Mouse (Mus musculus) kidney, adult 8-10 months (tissue): ENCODE data around the gene Mlx.
A peak's percentile ranks its signal among the peaks of the same experiment; 100 is the strongest.
"Not testable (repeated sequence)": the region's sequence is repeated elsewhere in the genome, so short reads cannot be mapped to it uniquely, and the experiment has no call there.

ENCODE experiments used
- DNase-seq, 2 experiments: peaks; one replicate each; pipeline ENCODE4 v3.0.0; 2022

Mlx gene

GRCm38 (mm10) chr11:101103011-101103410, 15.9 kb downstream of the Mlx start:
- no peak for DNase-seq

DNA sequence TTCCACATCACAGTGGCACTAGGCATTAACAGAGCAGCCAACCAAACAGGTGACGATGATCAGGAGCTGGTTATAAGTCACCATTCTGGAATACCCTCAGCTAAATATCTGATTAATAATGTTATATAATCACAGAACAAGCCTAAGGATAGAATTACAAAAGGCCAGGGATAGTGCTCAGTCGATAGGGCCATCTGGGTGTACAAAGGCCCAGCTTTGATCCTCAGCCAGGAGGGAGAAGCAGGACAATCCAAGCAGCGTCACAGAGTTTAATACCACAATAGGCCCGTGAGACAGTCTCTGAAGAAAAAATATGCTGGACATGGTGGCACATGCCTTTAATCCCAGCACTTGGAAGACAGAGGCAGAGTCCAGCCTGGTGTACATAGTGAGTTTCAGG, 22.3 kb downstream of the Mlx start:
- no peak for DNase-seq

GRCm38 (mm10) chr11:101110708-101111107, 23.6 kb downstream of the Mlx start:
- DNase-seq: no peak

DNA sequence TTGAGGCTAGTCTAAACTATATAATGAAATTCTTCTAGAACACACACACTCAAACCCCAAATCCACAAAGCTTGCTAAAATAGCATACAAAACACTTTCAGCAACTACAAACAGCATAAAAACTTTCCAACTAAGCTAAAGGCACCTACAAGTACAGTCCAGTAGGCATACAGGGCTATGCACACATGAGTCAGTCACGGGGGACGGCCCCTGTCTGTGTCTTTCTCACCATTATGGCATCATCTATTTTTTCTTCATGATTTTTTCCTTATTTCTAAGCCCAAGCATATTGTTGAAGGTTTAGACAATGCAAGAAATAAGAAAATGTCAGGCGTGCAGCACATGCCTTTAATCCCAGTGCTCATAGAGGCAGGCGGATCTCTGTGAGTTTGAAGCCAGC, 24.1 kb downstream of the Mlx start:
- DNase-seq: no peak

DNA sequence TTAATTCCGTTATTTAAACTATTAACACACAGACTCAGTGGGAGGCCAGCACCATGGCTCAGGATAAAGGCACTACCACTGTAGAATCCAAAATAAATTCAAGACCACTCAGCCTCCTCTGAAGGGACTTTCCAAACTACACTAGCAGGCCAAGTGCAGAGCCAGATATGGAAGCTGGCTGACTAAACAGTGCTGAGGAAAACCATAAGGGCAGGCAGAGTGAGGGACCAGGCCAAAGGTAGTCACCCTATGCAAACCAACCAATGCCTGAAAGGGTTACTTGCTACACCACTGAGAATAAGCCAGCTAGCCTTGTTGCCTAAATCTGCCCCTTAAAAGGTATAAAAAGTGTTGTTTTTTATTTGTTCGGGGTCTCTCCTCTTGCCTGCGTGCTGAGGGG, 25.1 kb downstream of the Mlx start:
- DNase-seq: no peak

- DNase-seq: no peak
Observed at GRCm38 (mm10) chr11:101115564-101115963, 28.5 kb downstream of the Mlx start.

DNA sequence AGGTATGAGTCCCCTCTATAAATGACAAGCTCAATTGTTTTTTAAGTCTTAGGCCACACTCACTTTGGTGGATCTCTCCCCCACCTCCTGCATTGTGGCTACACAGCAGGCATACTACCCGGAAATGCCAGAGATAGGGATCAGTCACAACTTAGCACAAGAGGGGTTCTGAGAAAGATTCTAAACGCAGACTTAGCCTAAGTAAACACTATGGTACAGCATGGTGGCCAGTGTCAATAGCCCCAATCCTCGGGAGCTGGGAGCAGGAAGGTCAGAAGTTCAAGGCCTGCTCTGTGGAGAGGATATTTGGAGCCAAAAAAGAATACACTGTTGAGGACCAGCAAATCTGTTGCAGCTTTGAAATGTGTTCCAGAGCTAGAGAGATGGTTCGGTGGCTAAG, 31.0 kb downstream of the Mlx start:
- DNase-seq: no peak

GRCm38 (mm10) chr11:101119131-101119760, 32.2 kb downstream of the Mlx start:
- DNase-seq: no peak

GRCm38 (mm10) chr11:101119761-101120544, 32.9 kb downstream of the Mlx start, which contains the start of the genes Retreg3 and Tubg1:
Retreg3 (minus strand) TSS chr11:101119893.
Tubg1 (plus strand) TSS chr11:101119938.
- DNase-seq: peak; percentile 98 to 99

DNA sequence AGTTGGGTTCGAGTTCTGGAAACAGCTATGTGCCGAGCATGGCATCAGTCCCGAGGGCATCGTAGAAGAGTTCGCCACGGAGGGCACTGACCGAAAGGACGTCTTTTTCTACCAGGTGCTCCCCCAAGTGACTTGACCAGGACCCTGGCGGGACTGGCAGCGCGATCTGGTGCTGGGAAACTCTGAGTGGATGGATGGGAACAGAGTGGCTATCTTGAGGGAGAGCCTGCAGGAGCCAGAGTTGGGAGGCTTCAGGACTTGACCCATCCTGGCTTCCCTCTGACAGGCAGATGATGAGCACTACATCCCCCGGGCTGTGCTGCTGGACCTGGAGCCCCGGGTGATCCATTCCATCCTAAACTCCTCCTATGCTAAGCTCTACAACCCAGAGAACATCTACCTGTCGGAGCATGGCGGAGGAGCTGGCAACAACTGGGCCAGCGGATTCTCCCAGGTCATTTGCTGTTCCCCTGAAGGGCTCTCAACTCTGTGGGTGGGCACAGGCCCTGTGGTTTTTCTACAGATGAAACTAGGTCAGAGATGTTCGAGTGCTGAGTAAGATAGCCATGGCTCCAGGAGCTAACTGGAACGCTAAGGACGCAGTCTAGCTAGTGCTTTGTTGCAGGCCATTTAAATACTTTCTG, 33.6 kb downstream of the Mlx start:
- no peak for DNase-seq

DNA sequence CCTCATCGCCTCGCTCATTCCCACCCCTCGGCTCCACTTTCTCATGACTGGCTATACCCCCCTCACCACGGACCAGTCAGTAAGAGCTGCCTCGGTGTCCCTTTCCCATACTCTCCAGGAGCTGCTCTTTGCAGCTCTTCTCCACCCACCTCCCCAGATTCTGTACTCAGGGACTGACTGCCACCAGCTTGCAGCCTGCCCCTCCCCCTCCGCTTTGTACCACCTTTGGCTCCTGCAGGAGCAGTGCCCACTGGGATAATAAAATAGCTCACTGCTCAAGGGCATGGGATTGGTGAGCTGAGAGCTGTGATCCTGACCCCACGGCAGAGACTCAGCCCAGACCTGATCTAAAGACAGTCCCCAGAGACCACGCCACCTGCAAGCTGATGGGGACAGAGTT, 37.4 kb downstream of the Mlx start:
- DNase-seq: not testable (repeated sequence)

DNA sequence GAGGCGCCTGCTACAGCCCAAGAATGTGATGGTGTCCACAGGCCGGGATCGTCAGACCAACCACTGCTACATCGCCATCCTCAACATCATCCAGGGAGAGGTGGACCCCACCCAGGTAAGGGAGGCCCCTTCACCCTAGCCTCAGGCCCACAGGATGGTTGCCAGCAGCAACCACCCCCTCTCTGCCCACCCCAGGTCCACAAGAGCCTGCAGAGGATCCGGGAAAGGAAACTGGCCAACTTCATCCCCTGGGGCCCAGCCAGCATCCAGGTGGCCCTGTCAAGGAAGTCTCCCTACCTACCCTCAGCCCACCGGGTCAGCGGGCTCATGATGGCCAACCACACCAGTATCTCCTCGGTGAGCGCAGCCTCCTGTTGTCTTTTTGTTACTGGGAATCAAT, 37.9 kb downstream of the Mlx start:
- not testable (repeated sequence) for DNase-seq

GRCm38 (mm10) chr11:101127075-101127474, 40.0 kb downstream of the Mlx start:
- no peak for DNase-seq

DNA sequence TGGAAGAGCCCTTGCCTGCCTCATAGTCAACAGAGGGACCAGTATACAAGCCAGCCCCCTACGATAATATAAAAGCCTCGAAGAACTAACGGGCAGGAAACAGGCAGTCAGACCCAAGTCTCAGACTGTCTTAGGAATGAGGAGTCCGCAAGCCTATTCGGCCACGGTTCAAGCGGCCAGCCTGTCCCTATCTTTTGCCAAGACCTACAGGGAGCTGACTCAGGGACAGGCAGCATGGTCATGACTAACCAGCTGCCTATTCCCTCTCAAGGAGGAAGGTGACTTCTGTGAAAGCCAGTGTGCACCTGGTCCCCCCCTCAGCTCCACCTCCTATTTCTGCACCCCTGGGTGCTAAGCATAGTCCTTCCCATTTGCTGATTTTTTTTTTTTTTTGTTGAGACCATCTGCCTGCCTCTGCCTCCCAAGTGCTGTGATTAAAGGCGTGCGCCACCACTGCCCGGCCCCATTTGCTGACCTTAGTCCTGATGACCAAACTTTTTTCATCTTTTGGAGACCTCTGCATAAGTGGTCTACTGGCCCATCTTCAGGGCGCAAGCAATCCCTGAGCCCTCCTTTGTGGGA, 42.0 kb downstream of the Mlx start:
- no peak for DNase-seq

- no peak for DNase-seq
Observed at GRCm38 (mm10) chr11:101130056-101130756, 43.1 kb downstream of the Mlx start.

GRCm38 (mm10) chr11:101131187-101131586, 44.1 kb downstream of the Mlx start:
- no peak for DNase-seq

DNA sequence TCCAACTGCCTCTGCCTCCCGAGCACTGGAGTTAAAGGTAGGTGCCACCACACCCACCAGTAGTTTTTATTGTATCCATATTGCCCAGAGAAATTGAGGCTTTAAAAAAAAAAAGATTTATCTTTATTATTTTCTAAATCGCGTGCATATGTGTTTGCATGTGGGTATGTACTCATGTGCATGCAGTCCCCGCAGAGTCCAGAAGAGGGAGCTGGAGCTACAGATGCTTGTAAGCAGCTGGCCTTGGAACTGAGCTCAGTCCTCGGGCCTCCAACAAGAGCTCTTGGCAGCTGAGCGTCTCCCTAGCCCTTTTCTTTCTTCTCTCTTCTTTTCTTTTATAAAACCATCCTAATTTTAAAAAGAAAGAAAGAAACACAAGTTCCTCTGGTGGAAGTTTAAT, 44.6 kb downstream of the Mlx start:
- DNase-seq: peak in 1 of 2 experiments; percentile 33

DNA sequence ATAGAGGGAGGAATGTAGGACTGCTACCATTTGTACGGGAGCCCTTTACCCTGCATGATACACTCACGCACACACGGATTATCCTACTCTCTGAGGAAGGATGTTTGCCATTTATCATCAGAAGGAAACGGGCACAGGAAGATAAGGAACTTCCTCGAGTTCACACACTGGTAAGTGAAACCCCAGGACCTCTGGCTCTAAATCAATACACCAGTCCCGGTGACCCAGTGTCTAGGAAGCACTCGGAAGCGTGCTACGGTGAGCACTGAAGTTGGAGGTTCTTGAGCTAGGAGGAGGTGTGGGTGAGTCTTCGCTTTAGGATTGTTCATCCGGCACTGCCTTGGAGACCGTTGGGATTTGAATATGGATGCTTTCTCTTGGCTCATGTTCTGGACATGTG, 46.0 kb downstream of the Mlx start:
- peak; percentile 23 to 39 for DNase-seq

GRCm38 (mm10) chr11:101134217-101134865, 47.3 kb downstream of the Mlx start:
- DNase-seq: no peak

DNA sequence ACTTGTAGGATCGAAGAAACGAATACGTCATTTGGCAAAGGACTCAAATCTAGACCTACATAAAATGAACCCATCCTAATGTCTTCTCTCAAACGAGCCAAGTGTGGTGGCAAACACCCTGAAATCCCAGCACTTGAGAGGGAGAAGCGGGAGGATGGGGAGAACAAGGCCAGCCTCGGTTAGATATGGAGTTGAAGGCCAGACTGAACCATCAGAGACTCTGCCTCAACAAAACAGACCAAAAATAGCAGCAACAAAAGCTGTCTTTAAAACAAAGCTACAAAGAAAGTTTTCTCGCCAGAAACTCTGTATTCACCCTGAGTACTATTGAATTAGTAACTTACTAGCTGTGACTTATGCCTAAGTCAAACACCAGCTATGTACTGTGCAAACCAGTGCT, 49.9 kb downstream of the Mlx start:
- no peak for DNase-seq

DNA sequence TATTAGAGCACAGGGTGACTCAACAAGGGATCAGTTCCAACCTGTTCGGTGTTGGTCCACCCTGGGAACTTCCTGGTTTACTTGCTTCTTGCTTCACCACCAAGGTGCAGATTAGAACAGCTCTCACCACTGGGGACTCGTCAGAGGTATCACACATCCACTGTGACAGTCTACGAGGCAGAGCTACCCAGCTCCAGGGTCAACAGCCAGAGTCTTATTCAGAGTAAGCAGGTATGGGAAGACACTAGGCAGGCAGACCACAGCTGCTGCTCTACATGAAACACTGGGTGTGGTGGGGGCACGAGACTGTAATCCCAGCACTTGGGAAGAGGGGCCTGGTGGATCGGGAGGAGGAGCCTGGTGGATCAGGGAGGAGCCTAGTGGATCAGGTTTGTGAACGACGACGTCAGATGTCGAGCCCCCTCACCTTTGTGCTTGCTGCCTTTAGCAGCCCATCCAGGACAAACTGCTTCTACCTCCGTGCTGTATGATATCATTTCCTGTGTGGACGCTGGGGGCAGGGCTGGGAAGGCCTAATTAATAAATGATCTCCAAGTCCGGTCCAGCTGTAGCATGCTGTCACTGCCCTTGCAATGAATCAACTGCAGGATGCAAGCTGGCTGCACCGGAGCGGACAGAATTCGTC, 51.6 kb downstream of the Mlx start:
- peak; percentile 64 to 70 for DNase-seq
